11 mouse cellular contexts compared by ENCODE assay signal in the genomic region with DNA sequence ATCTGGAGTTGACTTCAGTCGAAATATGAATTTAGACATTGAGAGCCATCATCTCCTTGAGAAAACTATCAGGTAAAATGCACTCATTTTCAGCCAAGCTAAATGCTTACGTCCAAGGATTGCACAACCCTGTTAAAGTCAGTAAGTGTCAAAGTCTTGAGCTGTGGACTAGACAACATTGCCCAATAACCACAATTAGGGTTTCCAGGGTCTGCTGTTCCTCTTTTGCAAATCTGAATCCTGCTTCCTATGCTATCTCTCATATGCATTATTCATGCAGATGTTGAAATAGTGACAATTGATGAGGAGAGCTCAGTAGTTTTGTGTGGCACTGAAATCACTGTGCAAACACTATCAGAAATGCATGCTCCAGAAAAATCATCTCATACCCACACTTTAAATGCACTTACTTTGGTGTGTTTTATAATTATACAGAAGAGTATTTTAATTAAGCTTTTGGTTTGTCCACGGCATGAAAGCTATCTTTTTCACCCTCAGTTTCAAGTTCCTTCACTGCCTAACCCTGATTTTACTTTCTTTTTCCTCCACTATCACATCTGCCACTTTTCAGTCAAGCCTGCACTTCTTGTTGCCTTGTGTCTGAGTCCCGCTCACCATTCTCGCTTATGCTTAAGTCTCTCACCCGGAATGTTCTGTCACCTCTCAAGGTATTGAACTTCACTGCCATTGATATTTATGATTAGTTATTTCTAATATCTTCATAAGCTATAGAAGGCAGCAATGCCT.
DNase-seq lines count a peak whose midpoint lies in the region; ATAC-seq lines count a peak whose summit lies in the region.
"Had no signal": no experiment of that assay in that cellular context is flagged by ENCODE, and none has a peak within 500 bp of the region (broad histone marks: within the 10 kb centered on the region; RNA-seq: fewer than 3 reads in every experiment).

No protein-coding gene starts in this region.

- ATAC-seq in granulocyte monocyte progenitor cell, adult 5-6 weeks (replicated peaks; ENCODE audit: poor library complexity, severe bottlenecking), result peak; percentile 88
- peak; percentile 54; the same call in 1 of the 2 replicates for ATAC-seq in neutrophil, adult 5-6 weeks (ENCODE audit: extremely low read depth, insufficient number of reproducible peaks, low FRiP score, poor library complexity, severe bottlenecking)
- ATAC-seq in erythroblast, adult 5-6 weeks (replicated peaks; ENCODE audit: low FRiP score, poor library complexity, severe bottlenecking), result no peak

- DNase-seq in heart, adult 8-10 months (ENCODE audit: low spot score), result peak; percentile 30
- DNase-seq in heart, postnatal 36 days, result no peak
- peak; percentile 44 for DNase-seq in lung, postnatal 25 days (ENCODE audit: low spot score)
- DNase-seq in lung, postnatal 14 days, result no peak
- DNase-seq in adrenal gland, adult 18-20 months (ENCODE audit: low spot score in 2 of 2), result no peak
- DNase-seq: cerebellum, postnatal 10 days; kidney, adult 11 months; thymus, adult 2 months had no signal

- intact Hi-C loops in heart, postnatal 36 days (cut with DNase I), result loop anchor here (10.0 kb wide), 1 partner anchor 580 kb away; no protein-coding TSS in a partner anchor

Comparison
In these comparisons a context has a peak if more than half of its experiments do, and no peak if none do; other contexts are left out.
1. DNase-seq: peak in heart, adult 8-10 months (single experiment) and lung, postnatal 25 days (single experiment); none in heart, postnatal 36 days (0 of 2), lung, postnatal 14 days (single experiment) and adrenal gland, adult 18-20 months (0 of 2).